Mouse (Mus musculus) frontal cortex, postnatal 25 days (tissue): ENCODE measurements around the gene Micu2.

Experiments used
- DNase-seq, 2 experiments: peaks; one replicate each; pipeline ENCODE4 v3.0.0; 2022; ENCODE audit warnings: low spot score in 2 of 2

Gene Micu2

DNA sequence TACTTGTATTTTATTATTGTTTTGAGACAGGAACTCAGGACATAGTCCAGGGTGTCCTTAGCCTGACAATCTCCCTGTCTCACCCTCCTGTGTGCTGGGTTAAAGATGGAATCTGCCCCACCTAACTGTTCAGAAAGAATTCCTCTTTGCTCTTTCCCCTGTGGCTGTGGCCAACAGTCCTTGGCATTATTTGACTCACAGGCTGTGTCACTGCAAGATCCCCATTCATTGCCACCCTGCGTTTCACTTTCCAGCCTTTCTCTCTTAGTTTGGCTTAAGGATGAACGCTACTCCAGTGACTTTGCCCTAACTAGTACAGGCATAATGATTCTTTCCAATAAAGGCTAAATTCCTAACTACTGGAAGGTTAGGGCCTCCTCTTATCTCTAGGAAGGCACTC is 104.7 kb downstream of the Micu2 start:
- DNase-seq: no peak

DNA sequence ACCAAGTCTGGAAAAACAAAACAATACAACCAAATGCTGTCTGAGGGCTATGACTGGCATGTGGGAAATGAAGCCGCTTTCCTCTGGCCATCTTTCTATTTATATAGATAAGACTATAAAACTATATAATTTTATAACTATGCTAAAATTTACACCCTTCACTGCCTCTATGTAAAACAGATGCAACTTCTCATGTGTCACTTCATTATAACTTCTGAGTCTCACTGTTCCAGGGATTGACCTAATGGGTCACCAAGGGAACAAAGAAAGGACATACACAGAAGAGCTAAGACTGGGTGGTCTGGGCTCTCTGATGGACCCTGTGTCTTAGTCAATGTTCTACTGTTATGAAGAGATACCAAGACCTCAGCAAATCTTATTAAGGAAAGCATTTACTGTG is 106.1 kb downstream of the Micu2 start:
- no peak for DNase-seq

DNA sequence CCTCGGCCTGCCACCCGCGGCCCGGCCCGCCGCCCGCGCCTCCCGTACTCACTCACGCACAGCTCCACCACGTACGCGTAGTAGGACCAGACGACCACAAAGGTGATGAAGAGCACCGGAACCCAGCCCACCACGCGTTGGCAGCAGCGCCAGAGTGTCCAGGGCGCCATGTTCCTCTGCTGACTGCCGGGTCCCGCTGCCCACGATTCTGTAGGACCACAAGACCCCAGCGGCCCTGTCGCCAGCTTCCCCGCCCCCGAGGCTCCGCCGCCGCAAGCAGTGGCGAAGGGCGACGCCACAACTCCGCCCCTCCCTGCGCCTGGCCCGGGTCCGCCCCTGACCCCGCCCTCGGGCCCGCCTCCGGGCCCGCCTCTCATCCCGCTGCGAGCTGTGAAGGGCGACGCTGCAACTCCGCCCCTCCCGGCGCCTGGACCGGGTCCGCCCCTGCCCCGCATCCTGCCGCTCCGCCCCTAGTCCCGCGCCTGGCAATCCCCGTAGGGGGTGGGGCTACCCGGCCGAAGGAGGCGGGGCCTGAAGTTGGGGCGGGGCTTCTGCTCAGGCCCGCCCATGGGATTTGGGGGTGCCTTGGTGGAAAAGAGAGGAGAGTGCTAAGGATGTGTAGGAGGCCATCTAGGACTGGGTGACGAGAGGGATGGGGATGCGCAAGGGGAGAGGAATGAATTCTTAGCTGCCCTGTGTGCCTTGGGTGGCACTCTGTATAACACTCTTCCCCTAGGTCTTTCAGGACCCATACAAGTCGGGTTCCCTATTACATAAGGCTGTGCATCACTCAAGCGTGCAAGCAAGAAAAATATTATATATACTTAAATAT is 108.8 kb downstream of the Micu2 start, which contains the start of gene Zdhhc20:
TSS of gene Zdhhc20 (minus strand) at position 266 of the 832 bp plus-strand sequence.
- DNase-seq: peak; percentile 74 to 89

DNA sequence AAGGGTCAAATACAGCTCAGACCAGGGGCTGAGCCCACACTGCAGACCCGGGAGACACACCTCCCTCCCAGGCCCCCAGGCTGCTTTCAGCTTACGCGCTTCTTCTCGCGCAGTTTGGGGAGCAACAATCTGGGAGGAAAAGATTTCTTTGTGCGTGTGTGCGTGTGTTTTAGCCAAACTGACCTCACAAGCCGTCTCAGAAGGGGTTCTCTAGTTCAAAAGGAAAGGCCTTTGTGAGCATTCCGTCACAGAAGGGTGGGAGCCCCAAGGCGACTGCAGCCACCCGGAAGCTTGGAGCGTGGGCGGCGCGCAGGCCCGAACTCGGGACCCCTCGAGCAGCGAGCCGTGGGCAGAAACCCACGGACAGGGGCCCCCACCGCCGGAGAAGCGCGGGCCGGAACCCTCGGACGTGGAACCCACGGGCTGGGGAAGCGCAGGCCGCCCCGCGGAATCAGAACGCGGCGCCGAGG is 109.5 kb downstream of the Micu2 start:
- DNase-seq: no peak

GRCm38 (mm10) chr14:57887171-57887570 is 111.9 kb downstream of the Micu2 start:
- no peak for DNase-seq

DNA sequence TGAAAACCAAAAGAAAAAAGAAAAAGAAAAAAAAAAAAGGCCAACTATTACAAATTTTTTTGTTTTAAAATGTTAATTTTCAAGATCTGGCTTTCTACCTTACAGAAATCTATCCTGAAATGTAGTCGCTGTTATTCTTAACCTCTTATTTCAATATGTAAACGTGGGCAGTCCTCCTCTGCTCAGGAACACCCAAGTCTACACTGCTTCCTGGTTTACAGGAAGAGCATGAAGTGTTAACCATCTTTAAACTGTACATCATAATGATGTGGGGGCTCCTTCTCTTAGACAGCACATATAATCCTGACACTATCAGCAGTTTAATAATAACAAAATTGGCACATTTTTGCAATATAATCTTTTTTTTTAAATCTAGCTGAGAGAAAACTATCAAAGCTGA is 113.0 kb downstream of the Micu2 start:
- no peak for DNase-seq

DNA sequence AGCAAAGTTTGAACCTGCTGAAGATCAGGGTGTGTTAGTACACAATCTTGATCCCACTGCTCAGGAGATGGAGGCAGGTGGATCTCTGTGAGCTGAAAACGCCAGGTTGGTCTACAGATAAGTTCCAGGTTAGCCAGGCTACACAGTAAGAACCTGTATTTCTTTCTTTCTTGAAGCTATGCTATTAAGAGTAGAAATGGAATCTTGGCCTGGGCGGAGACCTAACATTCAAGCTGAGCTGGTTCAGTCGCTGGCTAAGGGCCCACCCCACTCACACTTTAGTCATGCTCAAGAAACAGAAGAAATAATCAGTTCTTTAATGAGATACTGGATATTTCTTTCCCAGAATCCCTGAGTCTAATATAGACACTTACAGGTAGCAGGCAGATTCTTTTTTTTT is 115.7 kb downstream of the Micu2 start:
- no peak for DNase-seq

- no peak for DNase-seq
Observed at GRCm38 (mm10) chr14:57882720-57883119, 116.3 kb downstream of the Micu2 start.

DNA sequence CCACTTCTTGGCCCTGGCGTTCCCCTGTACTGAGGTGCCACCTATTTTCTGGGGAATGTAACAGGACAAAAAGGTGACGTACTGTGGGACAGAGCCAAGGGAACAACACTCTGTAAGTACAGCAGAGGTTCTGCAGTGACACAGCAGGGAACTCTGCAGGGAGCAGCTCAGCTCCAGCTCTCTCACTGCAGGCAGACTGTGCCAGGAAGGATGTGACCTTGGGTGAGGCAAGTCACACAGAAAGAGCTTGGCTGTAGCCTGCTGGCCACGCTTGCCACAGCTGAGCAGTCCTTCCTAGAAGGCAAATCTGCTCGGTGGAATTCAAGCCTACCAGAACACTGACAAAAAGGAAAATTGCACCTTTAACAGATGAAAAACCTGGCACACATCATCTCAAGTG is 117.3 kb downstream of the Micu2 start:
- no peak for DNase-seq

GRCm38 (mm10) chr14:57881074-57881473 is 118.0 kb downstream of the Micu2 start:
- no peak for DNase-seq

DNA sequence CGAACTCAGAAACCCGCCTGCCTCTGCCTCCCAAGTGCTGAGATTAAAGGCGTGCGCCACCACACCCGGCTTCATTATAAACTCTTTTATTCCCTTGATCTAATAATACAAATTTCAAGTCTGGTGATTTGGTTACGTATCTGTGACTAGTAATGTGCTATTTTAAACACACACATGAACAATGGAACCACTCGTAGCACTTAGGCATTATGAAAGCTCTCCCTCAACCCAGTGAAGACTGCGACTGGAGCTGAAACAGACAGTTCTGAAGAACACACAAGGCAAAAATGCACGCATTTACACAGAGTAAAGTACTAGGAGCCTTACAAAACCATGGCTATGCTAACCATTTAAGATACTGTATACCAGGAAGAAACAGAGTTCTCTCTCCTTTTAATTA is 121.1 kb downstream of the Micu2 start:
- DNase-seq: no peak

- no peak for DNase-seq
Observed at GRCm38 (mm10) chr14:57866676-57867276, 132.3 kb downstream of the Micu2 start.
